Mouse (Mus musculus): Measurements from ENCODE around the gene Jak3. TPM values are rescaled to one million over a fixed set of nuclear protein-coding genes. Genes with fewer than 3 reads are reported as not detected.
"Not testable (repeated sequence)": the region's sequence is repeated elsewhere in the genome, so short reads cannot be mapped to it uniquely, and the experiment has no call there.

The Jak3 gene
- total RNA-seq, 2 experiments from 2014 or later = 1.4 to 2.2 TPM

- DNase-seq (ENCODE audit: low spot score) = no peak
These were observed 43.9 kb downstream of the Jak3 start for GRCm38 (mm10) chr8:71719928-71720457.

DNA sequence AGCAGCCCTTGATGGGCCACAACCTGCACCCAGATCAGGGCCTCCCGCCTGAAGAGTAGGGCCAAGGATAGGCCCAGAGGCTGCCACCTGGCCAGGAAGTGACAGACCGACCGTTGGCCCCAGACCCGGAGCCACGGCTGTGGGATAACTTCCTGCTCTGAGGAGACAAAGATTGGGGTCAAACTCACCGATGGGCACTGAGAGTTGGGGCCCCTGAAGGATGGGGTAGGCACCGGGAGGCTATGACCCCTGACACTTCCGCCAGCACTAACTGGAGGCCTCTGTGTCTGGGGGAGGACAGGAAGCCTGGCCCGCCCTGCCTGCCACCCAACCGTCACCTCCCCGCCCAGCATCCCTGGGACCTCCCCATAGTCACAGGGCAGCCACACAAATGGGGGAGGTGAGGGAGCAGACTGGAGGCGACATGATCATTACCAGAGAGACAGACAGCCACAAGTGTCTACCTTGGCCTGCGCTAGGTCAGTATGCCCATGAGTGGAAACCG is 47.0 kb downstream of the Jak3 start:
- DNase-seq (ENCODE audit: low spot score) = no peak

GRCm38 (mm10) chr8:71724389-71724788 is 48.3 kb downstream of the Jak3 start:
- DNase-seq (ENCODE audit: low spot score) = no peak

DNA sequence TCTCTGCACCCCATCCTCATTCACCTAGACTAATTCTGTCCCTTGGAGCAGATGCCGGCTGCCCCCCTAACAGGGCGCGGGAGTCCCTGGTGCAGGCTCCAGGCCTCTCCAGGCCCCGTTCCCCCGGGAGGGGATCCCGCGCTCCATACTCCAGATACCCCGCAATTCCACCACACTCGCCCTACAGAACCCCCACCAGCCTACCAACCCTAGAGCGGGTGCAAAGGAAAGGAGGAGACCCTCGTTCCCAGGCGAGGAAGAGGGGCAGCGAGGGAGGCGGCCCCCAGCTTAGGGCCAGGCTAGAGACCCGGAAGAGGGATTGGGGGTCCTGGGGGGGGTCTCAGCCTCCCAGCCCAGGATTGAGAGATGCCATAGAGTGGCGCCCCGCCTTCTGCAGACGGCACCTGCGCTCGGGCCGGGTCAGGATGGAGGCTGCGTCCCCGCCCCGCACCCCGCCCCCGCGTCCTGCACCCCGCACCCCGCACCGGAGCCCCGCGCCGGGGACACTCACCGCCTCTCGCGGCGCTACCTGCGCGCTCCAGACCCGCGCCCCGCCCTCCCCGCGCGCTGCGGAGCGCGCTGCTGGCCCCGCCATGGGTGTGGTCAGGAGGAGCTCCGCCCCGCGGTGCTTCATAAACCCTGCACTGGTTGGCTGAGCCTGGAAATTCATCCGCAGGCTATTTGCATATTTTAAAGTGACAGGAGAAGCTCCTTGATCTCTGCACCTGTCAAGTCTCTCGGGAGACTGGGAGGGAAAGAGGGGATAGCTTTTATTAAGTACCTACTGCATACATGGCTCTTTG is 49.2 kb downstream of the Jak3 start, which contains the start of gene Fcho1:
Gene Fcho1, minus strand, starts transcription at position 595 of the 803 bp plus-strand sequence.
- DNase-seq (ENCODE audit: low spot score) = peak; percentile 15

- DNase-seq (ENCODE audit: low spot score) = no peak
These were observed 52.2 kb downstream of the Jak3 start for GRCm38 (mm10) chr8:71728240-71728785.

GRCm38 (mm10) chr8:71728826-71729620 is 52.9 kb downstream of the Jak3 start:
- DNase-seq (ENCODE audit: low spot score) = no peak

DNA sequence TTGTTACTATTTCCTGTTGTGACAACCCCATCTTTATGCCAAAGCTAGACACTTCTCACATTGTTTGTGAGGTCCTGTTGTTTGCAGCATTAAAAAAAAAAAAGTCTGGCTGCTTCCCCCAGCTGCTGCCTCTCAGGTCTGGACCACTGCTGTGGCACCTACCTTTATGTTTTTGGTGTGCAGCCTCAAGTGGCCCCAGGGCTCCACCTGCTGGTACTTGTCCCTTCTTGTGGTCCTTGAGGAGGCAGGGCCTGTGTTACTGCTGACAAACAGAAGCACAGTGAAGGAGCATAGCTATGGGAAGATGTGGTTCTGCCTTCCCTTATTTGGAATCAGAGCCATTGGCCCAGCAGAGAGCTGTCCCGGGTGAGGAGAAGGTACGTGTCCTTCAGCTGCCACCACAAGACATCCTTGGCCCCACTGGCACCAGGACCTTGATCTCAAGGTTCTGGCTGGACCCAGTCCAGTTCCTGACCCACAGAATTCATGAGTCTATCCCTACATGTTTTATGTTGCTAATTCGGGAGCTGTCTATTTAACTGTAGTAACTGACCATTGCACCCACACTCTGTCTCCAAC is 55.6 kb downstream of the Jak3 start:
- DNase-seq (ENCODE audit: low spot score) = no peak

DNA sequence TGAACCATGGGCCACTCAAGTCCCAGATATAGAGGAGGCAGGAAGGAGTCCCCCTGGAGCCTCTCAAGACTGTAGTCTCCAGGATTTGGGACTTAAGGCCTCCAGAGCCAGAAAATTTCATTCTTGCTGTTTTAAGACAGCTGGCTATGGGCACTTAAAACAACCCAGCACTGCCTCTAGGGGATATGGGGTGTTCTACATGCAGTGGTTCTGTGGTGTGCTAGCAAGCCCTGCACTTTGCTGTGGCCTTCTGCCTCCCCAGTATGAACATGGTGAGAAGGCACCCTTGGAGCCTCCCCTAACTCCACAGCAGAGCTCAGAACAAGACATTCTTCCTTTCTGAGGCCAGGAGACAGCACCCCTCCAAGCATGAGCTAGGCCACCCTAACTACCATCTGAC is 62.2 kb downstream of the Jak3 start:
- DNase-seq (ENCODE audit: low spot score) = not testable (repeated sequence)

Small RNA genes within 50 kb of the gene (microRNA-seq; reads per million reads assigned to microRNA genes)
- gene Mir6769b = not detected

Other genes starting within 250 kb of the Jak3 start
- gene Abhd8, start 212.6 kb upstream of the Jak3 start, total RNA-seq (2021) = 10 to 100 TPM; 22.4 to 28.0 TPM
- 10 to 100 TPM; 65.5 to 71.4 TPM for gene Mrpl34, start 211.3 kb upstream of the Jak3 start, total RNA-seq (2021)
- gene Dda1, start 207.1 kb upstream of the Jak3 start, total RNA-seq (2021) = 10 to 100 TPM; 28.4 to 31.7 TPM
- gene Ano8, start 190.3 kb upstream of the Jak3 start, total RNA-seq (2021) = 10 to 100 TPM; 14.6 to 16.0 TPM
- 10 to 100 TPM; 10.0 to 10.5 TPM for gene Gtpbp3, start 188.2 kb upstream of the Jak3 start, total RNA-seq (2021)
- gene Plvap, start 164.5 kb upstream of the Jak3 start, total RNA-seq (2021) = 10 to 100 TPM; 11.1 to 12.0 TPM
- gene Ccdc194, start 150.6 kb upstream of the Jak3 start, total RNA-seq (2021) = not detected
- 1 to 10 TPM; 5.9 to 8.2 TPM for gene Bst2, start 138.8 kb upstream of the Jak3 start, total RNA-seq (2021)
- gene Mvb12a, start 133.4 kb upstream of the Jak3 start, total RNA-seq (2021) = 10 to 100 TPM; 22.5 to 24.8 TPM
- gene Tmem221, start 117.4 kb upstream of the Jak3 start, total RNA-seq (2021) = not detected
- not detected for gene Nxnl1, start 109.7 kb upstream of the Jak3 start, total RNA-seq (2021)
- 10 to 100 TPM; 78.7 to 93.8 TPM for gene Slc27a1, start 107.4 kb upstream of the Jak3 start, total RNA-seq (2021)
- 10 to 100 TPM; 23.2 to 23.7 TPM for gene Pgls, start 84.1 kb upstream of the Jak3 start, total RNA-seq (2021)
- gene Fam129c, start 78.6 kb upstream of the Jak3 start, total RNA-seq (2021) = 1 to 10 TPM in 1 of 2 experiments, under 1 TPM in 1; 0.57 to 1.3 TPM
- 10 to 100 TPM; 37.3 to 37.4 TPM for gene Colgalt1, start 65.3 kb upstream of the Jak3 start, total RNA-seq (2021)
- gene Unc13a, start 4.5 kb upstream of the Jak3 start, total RNA-seq (2021) = not detected
- under 1 TPM; 0.78 TPM for gene Insl3, start 12.9 kb downstream of the Jak3 start, total RNA-seq (2021)
- gene B3gnt3, start 25.5 kb downstream of the Jak3 start, total RNA-seq (2021) = 1 to 10 TPM; 1.7 to 2.4 TPM
- not detected for gene Fcho1, start 49.4 kb downstream of the Jak3 start, total RNA-seq (2021)
- 1 to 10 TPM; 1.9 to 2.1 TPM for gene Zfp709, start 205.7 kb downstream of the Jak3 start, total RNA-seq (2021)
- gene Zfp882, start 232.3 kb downstream of the Jak3 start, total RNA-seq (2021) = 1 to 10 TPM; 2.9 to 3.5 TPM
- 10 to 100 TPM; 18.9 to 19.8 TPM for gene Zfp617, start 232.3 kb downstream of the Jak3 start, total RNA-seq (2021)